Mouse (Mus musculus) layer of hippocampus, postnatal 36 days (tissue): Measurements from ENCODE around the gene Cox15. TPM values are rescaled to one million over a fixed set of nuclear protein-coding genes. Genes with fewer than 3 reads are reported as not detected.
A peak's percentile ranks its signal among the peaks of the same experiment; 100 is the strongest.

Experiments used
- DNase-seq, 2 experiments: peaks; one replicate each; pipeline ENCODE4 v3.0.0; 2022
- total RNA-seq, 2 experiments: library from RNA; stranded (reverse); gene quantifications; 2 replicates each; pipeline ENCODE4 v1.2.3; 2021

The Cox15 gene
- total RNA-seq, 2 experiments from 2014 or later = 15.1 to 17.9 TPM

GRCm38 (mm10) chr19:43704787-43705497, 47.9 kb downstream of the Cox15 start:
- no peak for DNase-seq

DNA sequence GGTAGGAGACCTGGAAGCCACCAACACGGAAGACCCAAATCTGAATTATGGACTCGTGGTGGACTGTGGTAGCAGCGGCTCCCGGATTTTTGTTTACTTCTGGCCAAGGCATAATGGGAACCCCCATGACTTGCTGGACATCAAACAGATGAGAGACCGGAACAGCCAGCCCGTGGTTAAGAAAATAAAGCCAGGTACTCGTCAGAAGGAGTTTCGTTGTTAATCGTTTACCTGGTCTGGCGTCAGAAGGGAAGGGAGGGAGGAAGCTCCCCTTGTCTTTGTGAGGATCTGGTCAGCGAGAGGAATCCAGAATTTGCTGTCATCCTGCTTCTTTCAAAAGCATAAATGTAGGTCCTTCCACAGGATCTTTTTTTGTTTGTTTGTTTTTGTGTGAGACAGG, 48.6 kb downstream of the Cox15 start:
- no peak for DNase-seq

- no peak for DNase-seq
These were observed 53.0 kb downstream of the Cox15 start for GRCm38 (mm10) chr19:43699763-43700155.

DNA sequence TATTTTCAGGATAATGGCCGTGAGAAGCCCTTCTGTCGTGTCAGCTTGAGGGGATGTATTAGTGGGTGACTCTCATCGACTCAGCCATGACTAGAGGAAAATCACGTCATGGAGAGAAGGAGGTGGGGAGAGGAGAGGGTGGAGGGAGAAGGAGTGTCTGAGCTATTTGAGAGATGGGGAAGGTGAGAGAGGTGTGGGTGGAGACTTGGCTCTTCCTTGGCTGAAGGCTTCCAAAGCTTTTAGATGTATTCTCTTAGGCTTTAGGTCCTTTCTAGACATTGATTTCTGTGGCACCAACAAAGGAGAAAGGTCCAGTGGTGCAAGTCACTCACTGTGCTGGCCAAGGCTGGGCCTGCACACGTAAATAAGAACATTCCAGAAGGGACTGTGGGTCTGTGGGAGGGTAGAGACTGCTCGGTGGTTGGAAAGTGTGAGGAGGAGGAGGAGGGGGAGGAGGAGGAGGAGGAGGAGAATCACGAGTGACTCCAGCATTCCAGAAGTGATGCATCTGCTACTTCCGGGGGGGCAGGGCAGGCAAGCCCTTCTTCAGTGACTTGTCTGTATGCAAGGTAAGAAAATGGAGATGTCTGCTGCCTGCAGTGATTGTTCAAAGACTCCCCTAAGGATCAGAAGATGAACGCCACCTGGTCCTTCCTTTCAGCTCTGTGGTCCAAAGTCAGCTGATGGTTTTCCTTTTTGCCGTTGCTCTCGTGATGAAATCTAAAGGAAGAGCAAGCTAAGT, 53.6 kb downstream of the Cox15 start:
- no peak for DNase-seq

GRCm38 (mm10) chr19:43697666-43698370, 55.0 kb downstream of the Cox15 start:
- no peak for DNase-seq

DNA sequence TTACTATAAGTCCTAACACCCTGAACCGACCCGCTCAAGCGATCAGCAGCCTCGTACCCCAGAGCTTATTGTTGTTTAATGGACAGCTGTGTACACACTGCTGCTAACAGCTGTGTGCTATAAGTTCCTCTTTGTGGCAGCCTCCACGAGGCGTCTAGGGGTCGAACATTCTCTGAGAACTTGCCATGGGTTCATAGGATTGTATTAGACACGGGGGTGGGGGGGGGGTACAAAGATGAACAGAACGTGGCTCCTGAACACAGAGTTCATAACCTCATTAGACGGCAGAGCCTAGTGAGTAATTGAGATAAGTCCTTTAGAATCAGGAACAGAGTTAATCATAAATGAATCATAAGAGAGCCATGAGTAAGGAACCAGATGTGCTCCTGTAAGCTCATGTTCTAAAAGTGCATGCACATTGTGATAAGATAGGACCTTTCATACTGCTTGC, 57.3 kb downstream of the Cox15 start:
- no peak for DNase-seq

- no peak for DNase-seq
These were observed 60.0 kb downstream of the Cox15 start for GRCm38 (mm10) chr19:43692815-43693214.

DNA sequence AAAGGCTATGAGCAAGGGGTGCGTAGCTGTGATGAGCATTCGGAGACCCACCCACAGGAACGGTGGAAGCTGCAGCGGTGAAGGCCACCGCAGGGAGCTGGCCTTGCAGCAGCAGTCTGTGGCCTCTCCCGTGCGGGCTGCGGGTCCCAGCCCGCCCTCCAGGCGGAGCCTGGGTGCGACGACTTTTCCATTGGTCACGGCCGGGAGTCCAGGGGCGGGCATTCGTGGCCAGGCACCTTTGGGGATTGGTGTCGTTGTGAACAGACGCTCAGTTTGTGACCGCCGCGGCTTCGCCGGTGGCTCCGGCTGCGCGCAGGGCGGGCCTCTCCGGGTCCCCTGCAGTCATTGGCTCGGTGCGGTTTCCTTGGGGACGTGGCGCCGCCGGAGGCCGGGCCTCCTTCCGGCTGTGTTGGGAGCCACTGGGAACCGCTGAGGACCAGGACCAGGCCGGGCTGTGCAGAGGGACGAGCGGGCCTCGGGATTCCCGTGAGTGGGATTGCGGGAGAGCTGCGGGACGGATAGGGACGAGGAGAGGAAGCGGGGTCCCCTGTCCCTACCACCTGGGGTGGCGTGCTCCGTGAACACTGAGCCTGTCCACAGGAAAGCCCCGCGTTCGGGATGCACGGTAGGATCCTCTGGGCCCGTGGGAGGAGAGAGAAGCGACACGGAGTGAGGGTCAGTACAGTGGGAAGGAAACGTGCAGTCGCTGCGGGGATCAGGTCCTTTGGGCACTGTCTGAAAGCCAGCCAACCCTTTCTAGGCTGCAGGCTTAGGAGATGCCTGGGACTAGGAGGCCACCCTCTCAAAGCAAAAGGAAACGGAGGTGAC, 63.2 kb downstream of the Cox15 start, which contains the start of gene Entpd7:
TSS of gene Entpd7 (plus strand) at position 254 of the 828 bp plus-strand sequence.
- peak; percentile 97 to 98 for DNase-seq

Other genes starting within 250 kb of the Cox15 start
- gene Got1, start 228.4 kb downstream of the Cox15 start, total RNA-seq = 100 to 1,000 TPM; 308 to 355 TPM
- gene Nkx2-3, start 140.7 kb downstream of the Cox15 start, total RNA-seq = not detected
- 10 to 100 TPM; 43.3 to 43.6 TPM for gene Slc25a28, start 78.1 kb downstream of the Cox15 start, total RNA-seq
- 10 to 100 TPM; 20.1 to 21.6 TPM for gene Entpd7, start 63.3 kb downstream of the Cox15 start, total RNA-seq
- gene Cutc, start within 50 bp of the Cox15 start, total RNA-seq = 1 to 10 TPM; 4.6 to 8.8 TPM
- gene Abcc2, start 29.2 kb upstream of the Cox15 start, total RNA-seq = not detected
- 10 to 100 TPM in 1 of 2 experiments, 1 to 10 TPM in 1; 8.1 to 10.1 TPM for gene Dnmbp, start 187.2 kb upstream of the Cox15 start, total RNA-seq
- under 1 TPM in 1 of 2 experiments, not detected in 1; 0.33 TPM for gene Cpn1, start 233.6 kb upstream of the Cox15 start, total RNA-seq